Mouse (Mus musculus) adrenal gland, postnatal 10 days (tissue): ENCODE measurements at regions not wholly inside any gene's neighbourhood (a gene's known extent, or its start where the extent isn't known, plus 50 kb on each side); places are given as distances from the start of the nearest gene placed in this dataset.
"Not testable (repeated sequence)": the region's sequence is repeated elsewhere in the genome, so short reads cannot be mapped to it uniquely, and the experiment has no call there.

Experiments
- DNase-seq: peaks from one replicate; pipeline ENCODE4 v3.0.0; 2021; ENCODE audit warnings: mixed read lengths

DNA sequence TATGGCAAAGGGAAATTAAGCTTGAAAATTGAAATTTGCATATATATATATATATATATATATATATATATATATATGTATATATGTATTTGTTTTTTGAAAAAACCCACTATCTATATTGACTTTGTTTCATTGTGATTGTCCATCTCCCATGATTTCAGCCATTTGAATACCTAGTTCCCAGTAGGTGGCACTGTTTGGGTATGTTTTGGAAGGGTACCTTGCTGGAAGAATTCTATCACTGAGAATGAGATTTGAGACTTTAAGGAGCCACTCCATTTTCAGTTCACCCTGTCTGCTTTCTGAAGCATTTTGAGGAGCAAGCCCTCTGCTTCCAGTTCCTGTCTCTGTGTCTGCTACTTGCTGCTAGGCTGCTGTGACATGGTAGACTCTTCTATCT, 72.8 kb upstream of the Ugt8a start:
- DNase-seq, result peak; percentile 18

DNA sequence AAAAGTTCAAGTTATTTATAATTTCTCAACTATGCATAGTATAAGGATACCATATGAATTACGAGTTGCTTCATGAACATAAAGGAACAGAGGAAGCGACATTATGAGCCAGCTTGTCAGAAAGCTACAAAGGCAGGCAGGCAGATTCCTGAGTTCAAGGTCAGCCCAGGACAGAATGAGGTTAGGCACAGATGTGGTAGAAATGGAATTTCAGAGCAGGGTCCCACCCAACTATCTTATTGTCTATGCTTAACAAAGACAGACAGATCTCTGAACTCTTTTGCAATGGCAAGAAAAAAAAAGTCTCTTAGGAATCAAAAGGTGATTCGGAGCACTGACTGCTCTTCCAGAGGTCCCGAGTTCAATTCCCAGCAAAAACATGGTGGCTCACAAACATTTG, 77.7 kb upstream of the Ugt8a start:
- no peak for DNase-seq

GRCm38 (mm10) chr3:126044327-126044726, 105.9 kb upstream of the Ugt8a start:
- no peak for DNase-seq

DNA sequence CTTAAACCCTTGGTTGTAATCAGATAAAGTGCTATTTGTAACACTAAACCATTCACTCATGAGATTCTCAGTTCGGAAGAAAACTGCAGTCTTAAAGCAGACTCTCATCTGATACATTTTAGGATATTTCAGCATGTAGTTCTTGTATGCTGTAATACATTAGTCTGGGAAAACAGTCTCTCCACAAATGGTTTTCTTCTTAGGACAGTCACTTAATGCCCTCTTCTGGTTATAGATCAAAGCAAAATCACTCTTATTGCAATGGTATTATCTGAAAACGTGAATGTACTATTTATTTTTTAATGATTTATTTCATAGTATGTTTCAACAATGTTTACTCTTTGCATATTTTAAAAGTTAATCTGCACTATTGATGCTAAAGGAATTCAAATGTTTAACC, 106.4 kb upstream of the Ugt8a start:
- no peak for DNase-seq

GRCm38 (mm10) chr3:126045992-126046786, 107.8 kb upstream of the Ugt8a start:
- no peak for DNase-seq

GRCm38 (mm10) chr3:126058585-126058984, 120.2 kb upstream of the Ugt8a start:
- DNase-seq, result peak; percentile 3

DNA sequence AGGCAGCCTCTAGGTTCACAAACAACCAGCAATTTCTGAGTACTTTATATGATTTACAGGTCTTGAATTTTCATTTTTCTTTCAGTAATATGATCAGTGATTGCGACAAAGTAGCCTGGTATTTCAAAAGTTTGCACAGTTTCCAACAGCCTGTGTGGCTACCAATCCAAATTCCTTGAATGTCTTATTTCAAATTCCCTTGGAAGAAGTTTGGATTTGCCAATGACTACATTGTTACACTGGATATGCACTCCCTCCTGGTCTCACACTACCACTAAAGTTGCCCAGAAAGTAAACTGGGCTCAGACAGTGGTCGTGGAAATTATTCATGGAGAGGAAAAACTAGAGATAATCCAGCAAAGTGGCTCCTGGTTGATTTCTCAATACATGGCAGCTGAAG, 166.7 kb upstream of the Ugt8a start:
- no peak for DNase-seq

- DNase-seq, result no peak
These were observed 171.0 kb upstream of the Ugt8a start for GRCm38 (mm10) chr3:126109371-126109770.

- no peak for DNase-seq
These were observed 179.4 kb upstream of the Ugt8a start for GRCm38 (mm10) chr3:126117849-126118248.

DNA sequence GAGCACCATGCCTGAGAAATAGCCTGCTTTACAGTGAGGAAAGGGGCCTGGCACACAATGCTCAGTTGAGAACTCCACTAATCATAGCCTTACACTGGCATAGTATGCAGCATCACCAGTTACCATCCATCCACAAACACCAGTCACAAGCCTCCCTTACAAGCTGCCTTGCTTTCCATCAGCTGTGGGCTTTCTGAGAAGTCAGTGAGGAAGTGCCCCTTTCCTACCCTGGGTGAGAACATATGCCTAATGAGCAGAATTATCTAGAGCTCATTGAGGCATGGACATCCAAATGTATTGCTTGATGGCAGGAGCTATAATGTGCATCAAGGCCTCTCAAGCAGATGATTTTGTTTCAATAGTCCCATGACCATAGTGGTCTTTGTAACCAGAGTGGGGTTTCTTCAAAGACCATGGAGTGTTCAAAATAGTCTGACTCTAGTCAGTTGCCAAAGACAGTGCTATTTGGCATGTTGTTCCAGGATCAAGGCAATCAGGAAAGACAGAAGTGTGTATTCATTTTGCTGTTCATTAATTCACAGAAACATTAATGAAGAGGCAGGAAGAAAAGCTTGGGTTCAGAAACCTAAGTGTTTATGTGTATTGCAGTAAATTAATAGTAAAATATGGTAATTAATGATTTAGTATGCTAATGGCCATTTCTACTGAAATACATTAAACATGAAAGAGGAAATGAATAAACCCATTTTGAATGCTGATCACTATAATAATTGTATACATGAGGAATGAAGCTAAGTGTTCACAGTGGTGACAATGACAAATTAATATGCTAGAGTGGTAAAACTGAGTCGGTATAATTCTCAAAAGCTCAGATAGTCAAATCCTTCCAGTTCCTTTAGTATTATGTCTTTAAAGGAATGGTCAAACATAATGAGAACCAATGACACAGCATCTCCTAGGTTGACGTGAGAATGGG, 184.2 kb upstream of the Ugt8a start:
- no peak for DNase-seq

DNA sequence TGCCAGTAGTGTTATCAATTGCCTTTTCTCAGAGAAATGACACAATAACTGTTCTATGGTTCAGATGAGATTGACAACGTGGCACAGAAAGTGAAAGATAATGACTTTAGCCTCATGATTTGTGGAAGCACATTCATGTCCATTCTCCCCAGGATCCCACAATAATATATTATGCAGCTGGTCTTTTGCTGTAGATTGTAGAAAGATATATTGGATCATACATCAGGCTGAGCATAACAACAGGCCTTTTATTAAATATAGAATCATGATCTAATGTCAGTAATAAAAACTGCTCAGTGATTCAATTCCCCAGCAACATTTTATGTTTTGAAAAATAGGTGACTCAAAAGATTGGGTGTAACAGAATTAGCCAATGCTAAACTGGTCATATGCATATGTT, 196.9 kb upstream of the Arsj start:
- no peak for DNase-seq

DNA sequence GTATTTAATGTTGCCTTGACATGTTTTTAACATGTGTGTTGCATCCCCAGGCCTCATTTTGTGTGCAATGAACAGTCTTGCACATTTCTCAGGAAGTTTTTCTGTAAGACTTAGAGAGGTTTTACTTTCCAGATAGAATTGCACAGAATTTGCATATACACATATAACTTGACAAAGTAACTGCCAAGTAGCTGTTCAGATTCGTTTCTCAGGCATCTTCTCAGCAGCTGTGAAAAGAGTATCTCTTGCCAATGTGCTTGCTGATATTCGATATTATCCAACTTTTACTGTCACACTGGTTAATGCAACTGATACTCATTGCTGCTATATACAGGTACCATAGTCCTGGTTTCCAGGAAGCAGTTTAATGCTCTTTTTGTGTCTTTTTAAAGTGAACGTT, 154.5 kb upstream of the Arsj start:
- no peak for DNase-seq

DNA sequence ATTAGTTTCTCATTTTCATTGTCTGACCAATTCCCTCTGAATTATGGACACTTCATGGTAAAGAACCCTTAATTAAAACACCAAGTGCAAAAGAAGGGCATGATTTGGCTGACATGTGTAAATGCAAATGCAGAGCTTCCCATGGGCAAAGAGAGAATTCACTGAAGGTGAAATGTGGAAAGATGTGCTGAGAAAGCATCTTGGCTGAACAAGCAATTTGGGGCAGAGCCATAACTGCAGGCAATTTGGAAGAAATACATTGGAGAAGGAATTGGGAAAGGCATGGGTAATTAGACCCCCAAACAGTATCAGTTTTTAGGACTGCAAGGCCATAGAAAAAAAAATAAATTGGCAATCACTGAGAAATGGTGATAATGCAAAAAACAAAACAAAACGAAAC, 153.3 kb upstream of the Arsj start:
- no peak for DNase-seq

GRCm38 (mm10) chr3:126227575-126227974, 135.9 kb upstream of the Arsj start:
- no peak for DNase-seq

DNA sequence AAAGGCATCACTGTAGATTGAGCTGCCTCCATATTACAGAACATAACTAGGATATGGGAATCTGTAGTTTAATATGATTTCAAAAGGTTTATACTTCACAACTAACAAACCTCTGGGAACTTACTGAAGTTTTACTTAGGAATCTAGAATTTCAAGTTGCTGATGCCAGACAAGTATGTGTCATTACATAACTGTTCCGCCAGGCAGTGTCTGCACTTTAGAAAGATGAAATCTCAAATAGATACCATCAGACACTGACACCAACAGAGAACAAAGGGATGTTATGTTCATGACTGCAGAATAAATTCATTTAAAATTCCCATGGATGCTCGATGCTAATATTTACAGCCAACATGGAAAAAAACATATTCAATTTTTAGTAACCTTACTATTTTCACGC, 117.7 kb upstream of the Arsj start:
- no peak for DNase-seq

- no peak for DNase-seq
These were observed 102.2 kb upstream of the Arsj start for GRCm38 (mm10) chr3:126261270-126261669.

DNA sequence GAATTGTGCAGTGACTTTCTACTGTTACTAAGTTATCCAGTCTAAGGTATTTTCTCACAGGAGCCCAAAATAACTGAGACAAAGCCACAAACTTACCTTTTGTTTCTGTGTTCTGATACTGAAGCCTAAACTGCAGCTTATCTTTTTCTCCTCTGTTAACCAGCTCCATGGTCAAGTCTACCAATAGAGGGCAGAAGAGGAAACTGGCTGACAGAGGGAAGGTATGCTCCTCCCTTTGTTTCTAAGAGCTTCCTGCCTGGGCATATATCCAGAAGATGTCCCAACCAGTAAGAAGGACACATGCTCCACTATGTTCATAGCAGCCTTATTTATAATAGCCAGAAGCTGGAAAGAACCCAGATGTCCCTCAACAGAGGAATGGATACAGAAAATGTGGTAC, 91.5 kb upstream of the Arsj start:
- not testable (repeated sequence) for DNase-seq

- no peak for DNase-seq
These were observed 89.9 kb upstream of the Arsj start for GRCm38 (mm10) chr3:126273566-126273965.

DNA sequence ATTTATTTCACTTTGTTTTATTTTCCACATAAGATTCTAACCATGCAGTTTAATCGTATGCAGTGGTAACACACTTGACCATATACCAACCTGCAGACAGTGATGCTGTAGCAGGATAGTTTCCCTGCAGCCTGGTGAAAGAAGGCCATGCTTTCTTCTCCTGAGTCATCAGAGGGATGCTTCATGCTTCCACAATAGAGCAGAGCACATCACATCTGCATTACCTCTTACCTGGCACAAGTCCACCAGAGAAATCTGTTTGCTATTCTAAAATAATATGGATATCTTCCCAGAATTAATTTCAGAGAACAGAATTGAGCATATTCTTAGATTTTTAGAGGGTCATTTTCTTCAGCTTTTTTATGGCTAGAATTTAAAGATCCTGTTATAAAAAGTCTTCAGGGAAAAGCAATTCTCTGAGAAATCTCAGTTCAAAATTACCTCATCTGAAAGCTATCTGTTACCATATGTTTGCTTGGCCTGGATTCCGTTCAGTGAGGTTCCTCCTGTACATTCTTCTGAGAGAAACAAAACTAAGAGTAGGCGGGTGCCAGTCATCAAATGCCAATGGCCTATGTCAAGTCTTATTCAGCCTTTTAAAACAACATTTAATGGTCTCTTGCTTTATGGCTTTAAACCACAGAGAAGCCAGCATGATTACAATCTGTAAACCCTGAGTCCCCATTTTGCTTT, 87.3 kb upstream of the Arsj start:
- no peak for DNase-seq

- no peak for DNase-seq
These were observed 79.0 kb upstream of the Arsj start for GRCm38 (mm10) chr3:126284294-126285090.

DNA sequence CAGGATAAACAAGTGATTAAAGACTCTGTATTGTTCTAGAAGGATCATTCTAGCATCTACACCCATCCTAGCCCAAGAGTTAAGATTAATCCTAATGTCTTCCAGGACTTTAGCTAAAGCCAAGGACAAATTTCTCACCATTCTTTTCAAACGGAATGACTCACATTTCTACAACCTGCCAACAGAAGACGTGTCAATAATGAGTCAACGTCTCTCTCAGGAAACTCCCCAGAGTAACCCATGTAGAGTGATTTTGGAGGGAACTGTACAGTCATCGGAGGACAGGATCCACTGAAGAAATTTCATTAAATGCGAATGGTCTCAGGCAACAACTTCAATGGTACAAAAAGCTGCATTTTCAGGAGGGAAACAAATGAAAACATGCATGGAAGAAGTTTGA, 71.2 kb upstream of the Arsj start:
- peak; percentile 2 for DNase-seq

DNA sequence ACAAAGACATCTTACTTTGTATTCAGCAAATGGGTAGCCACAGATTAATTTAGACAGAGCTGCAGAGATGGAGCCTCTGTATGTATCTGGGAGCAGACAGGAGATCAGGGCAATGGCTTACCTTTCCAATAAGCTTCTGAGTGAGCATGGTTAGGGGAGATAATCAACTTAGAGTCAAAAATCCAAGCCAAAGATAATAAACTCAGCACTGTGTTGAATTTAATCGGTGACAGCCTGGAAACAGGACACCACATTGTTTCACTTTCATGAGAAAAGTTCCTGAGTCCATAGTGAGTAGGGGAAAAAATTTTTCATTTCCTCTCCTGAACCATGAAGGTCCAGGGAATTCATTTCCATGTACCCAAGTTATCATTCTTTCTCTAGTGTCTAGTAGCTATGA, 70.7 kb upstream of the Arsj start:
- DNase-seq, result no peak
